Mouse (Mus musculus) A20 (cell line): ENCODE measurements at regions not wholly inside any gene's neighbourhood (a gene's known extent, or its start where the extent isn't known, plus 50 kb on each side); places are given as distances from the start of the nearest gene placed in this dataset.

ENCODE experiments used
- DNase-seq: peaks from one replicate; pipeline ENCODE4 v3.0.0-alpha.2; 2011; ENCODE audit warnings: low read depth, low spot score

DNA sequence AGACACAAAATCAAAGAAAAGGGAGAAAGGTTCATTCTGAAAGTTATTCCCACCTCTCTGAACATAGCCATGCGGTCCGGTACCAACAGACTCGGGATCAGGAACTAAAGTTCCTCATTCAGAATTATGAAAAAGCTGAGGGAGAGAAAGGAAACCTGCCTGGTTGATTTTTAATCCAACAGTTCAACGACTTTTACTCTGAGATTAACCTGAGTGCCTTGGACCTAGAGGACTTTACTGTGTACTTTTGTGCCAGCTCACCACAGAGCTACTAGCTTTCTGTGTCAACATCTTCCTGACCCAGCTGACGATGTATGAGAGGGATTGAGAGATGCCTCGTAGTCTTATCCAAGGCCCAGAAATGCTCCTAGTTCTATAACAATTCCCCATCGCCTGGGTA, 92.5 kb upstream of the 2210010C04Rik start:
- no peak for DNase-seq

DNA sequence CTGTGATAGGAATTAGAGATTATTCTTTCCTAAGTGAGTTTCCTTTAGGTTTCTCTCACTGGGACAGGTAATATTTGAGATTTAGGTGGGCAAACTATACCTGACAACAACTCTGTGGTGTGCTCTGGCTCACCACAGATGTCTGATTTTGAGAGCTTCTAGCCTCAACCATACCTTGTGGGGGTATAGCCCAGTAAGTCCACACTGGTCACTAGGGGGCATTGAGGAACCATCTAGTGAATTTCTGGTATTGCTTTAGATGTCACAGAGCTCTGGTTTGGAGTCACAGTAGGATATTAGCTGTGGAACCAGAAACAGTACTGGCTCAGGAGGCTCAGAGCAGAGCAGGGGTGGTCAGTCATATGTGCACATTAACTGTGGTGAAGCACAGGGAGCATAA, 91.5 kb upstream of the 2210010C04Rik start:
- no peak for DNase-seq

DNA sequence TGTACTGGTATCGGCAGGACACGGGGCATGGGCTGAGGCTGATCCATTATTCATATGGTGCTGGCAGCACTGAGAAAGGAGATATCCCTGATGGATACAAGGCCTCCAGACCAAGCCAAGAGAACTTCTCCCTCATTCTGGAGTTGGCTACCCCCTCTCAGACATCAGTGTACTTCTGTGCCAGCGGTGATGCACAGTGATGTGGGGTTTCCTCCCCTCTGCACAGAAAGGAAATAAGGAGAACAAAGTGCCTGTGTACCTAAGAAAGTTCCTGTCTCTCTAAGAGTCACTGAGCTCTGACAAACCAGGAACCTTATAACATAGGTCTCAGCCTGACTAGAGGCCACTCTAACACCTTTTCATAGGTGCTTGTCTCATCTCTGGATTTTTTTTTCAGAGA, 86.3 kb upstream of the 2210010C04Rik start:
- no peak for DNase-seq

DNA sequence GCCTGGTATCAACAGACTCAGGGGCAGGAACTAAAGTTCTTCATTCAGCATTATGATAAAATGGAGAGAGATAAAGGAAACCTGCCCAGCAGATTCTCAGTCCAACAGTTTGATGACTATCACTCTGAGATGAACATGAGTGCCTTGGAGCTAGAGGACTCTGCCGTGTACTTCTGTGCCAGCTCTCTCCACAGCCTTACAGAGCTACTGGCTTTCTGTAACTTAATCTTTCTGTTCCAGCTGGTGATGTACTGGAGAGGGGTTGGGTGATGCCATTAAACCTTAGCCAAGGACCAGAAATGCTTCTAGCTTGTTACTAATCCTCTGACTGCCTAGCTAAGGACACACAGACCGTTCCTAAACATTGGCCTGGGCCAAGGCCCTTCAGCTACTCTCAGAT, 83.9 kb upstream of the 2210010C04Rik start:
- DNase-seq = no peak

DNA sequence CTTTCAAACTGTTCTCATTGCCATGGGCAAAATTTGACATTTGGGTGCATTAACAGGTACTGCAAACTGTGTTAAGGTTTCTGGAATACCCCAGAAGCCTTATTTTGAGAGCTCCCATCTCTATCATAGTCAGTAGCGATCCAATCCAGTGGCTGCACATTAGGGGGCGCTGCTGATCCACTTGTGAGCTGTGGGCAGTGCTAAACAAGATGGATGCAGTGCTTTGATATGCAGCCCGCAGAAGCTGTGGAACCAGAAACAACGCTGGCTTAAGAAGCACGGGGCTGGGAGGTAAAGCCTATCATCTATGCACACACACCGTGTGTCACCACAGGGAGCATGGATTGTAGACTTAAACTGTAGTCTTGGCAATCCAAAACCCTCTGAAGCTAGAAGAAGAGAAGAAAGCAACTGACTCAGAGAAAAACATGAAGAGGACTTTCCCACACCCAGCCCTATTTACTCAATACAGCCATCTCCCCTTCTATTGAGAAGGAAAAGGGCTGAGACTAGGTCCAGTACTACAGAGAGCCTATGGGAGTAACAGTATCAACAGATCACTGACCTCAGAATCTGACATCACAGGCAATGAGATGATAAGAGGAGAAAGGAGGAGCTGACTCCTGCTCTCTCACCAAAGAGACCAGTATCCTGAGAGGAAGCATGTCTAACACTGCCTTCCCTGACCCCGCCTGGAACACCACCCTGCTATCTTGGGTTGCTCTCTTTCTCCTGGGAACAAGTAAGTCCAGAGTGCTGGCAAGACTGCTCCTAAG, 83.1 kb upstream of the 2210010C04Rik start:
- DNase-seq = no peak

DNA sequence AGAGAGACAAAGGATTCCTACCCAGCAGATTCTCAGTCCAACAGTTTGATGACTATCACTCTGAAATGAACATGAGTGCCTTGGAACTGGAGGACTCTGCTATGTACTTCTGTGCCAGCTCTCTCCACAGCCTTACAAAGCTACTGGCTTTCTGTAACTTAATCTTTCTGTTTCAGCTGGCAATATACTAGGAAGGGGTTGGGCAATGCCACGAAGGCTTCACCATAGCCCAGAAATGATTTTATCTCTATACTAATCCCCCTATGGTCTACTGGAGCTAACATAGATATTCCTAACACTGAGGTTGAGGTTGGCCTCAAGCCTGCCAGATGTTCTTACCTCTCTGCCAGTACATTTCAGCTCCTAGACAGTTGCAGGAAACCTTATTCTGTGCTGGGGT, 78.6 kb upstream of the 2210010C04Rik start:
- DNase-seq = no peak

DNA sequence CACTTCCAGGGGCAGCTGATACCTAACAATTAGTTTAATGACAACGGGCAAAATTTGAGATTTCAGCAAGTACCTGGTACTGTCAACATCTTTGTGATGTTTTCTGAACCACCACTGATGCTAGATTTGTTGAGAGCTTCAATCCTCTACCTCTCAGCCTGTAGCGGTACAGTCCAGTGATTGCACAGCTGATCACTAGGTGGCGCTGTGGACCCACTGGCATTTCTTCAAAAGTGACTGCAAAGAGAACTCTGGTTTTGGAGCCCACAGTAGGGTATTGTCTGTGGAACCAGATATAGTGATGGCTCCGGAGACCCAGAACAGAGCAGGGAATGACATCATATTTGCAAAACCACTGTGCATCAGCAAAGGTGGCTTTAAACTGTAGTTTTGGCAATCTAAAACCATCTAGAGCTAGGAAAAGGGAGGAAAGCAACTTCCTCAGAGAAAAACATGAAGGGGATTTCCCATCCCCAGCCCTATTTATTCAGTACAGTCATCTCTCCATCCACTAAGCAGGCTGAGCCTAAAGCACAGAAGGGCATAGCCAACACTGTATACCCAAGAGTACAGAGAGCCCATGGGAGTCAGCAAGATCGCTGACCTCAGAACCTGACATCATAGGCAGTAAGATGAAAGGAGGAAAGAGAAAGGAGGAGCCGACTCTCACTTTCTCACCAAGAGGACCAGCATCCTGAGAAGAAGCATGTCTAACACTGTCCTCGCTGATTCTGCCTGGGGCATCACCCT, 77.7 kb upstream of the 2210010C04Rik start:
- peak; percentile 3 for DNase-seq

DNA sequence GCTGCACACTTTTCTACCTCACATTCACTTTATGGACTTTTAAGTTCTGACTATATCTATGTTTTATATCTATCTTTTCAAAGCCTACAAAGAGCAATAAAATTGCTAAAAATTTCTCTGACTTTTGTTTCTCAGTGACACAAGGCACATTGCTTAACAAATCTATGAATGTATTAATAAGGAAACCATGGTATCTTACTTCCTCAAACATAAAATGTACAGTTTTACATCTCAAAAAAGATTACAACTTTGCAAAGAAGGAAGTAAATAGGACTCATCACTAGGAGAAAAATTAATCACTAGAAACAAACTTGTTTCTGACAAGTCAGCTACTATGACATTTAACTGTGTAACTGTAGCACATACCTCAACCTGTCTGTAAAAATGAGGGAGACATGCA, 76.5 kb upstream of the 2210010C04Rik start:
- DNase-seq = no peak

DNA sequence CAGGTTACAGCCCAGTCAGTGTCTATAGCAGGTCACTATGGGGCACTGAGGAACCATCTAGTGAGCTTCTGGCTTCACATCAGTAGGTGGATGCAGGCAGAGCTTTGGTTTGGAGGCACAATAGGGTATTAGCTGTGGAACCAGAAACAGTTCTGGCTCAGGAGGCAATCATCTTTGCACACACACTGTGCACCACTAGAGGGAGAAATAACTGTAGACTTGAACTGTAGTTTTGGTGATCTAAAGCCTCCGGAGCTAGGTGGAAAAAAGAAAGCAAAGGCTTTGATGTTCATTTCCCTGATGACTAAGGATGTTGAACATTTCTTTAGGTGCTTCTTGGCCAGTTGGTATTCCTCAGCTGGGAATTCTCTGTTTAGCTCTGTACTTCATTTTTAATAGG, 73.6 kb upstream of the 2210010C04Rik start:
- no peak for DNase-seq

DNA sequence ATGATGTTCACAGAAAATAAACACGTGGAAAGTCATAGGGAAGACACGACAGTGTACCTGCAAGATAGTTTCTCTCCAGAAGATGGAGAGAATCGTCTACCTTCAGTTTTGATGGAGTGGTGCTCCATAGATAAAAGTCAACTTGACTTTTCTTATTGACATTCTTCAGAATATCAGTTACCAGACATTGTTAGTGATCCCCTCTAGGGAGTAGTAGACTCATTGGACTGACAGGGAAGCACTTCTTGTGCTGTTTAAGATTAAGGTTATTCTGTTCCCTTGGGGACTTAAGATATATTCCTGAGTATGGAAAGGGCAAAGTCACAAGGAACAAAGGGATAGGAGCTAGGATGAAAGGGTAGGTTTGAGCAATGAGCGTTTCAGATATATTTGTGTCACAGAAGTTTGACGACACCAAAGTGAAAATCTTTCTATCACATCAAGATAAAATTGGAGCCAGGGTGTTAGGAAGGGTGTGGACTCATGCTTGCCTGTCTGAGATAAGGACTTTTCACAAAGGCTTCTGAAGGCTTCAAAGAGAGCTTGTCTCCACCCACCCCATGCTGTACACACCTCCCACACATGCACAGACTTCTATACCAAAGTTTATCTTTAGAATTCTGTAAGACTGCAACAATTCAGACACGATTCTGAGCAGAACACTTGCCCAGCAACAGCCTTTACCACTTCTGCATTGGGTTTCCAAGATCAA, 68.5 kb upstream of the 2210010C04Rik start:
- DNase-seq = no peak

DNA sequence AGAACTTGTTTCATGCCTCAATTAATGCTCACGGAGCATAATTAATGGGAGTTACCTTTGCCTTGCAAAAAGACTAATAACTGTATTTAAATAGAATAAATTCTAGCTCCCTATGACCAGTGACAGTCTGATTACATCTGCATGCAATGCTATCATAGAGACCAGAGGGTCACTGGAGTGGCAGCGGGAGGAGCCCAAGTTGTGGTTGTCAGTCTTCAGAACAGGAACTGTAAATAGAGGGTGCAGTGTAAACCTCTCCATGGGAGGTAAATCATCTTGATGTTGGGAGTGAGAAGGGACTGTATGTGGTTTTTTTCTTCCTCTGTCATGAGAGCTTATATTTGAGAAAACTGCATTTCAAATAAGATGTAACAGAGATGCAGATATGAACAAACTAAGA, 66.7 kb upstream of the 2210010C04Rik start:
- no peak for DNase-seq

DNA sequence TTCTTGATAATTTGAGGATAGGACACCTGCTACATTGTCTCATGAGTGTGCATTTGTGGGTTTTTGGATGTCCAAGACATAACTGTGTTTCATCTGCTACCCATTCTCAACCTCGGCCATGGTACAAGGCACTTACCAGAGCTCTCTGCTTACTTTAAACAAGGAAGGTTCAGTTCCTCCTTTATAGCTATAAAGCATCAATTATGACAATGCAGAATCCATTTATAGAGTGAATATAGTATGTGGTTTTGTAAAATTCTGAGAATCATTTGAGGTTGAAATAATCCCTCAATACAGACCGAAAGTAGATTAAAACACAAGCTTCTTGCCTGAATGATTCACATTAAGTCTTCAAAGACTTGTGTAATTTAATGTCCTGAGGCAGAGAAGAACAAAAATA, 64.9 kb upstream of the 2210010C04Rik start:
- no peak for DNase-seq

DNA sequence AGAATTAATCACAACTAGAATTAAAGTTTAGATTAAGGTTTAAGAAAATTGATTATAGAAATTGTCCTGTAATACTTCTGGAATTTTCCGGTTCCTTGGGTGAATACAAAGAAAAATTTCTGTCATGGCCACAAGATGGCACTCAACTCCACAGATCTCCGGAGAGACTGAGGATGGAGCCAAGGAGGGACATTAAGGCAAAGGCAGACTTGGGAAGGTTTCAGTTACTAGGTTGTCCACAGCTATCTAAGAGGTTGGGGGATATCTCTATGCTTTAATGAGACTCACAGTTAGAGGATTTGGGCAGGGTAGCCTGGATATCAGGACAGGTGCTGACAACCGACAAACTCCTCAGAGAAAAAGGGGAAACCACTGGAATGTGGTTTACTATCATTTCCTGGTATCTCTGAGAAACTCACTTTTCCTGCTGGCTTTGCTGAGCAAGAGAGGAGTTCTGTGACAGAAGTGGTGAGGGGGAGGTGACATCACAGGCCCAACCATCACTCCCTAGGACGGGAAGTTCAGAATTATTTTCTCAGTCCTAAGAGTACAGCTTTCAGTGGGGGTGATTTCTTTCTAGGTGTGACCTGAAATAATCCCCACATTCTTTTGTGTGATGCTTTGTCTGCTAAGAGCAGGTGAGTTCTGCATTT, 56.0 kb upstream of the 2210010C04Rik start:
- no peak for DNase-seq
